Mouse (Mus musculus) lung, postnatal 0 days (tissue): ENCODE data around the gene Rhod. TPM values are rescaled to one million over a fixed set of nuclear protein-coding genes. Genes with fewer than 3 reads are reported as not detected.

Experiments
- ATAC-seq: fragments of 200-750 bp; cut with Nextera tagmentation; 2 replicates; pipeline ENCODE4 v1.8.0; 2017; ENCODE audit warnings: moderate library complexity
- DNase-seq: peaks from one replicate; pipeline ENCODE4 v3.0.0-alpha.2; 2016; ENCODE audit warnings: low spot score
- H3K27ac ChIP-seq: fragments of 300-500 bp; sonication (generic); 2 replicates; pipeline ENCODE4 v1.5.1; 2014; ENCODE audit warnings: antibody characterized with exemption, mild to moderate bottlenecking, low read length, mixed read lengths
- H3K27me3 ChIP-seq: fragments of 300-500 bp; sonication (generic); replicated peaks from 2 replicates; pipeline ENCODE4 v1.6.1; 2014; ENCODE audit warnings: low read length, mixed read lengths; ENCODE audit not compliant: insufficient read depth
- H3K36me3 ChIP-seq: fragments of 300-500 bp; sonication (generic); 2 replicates; pipeline ENCODE4 v1.6.1; 2014; ENCODE audit warnings: low read length, mixed read lengths; ENCODE audit not compliant: insufficient read depth
- H3K4me1 ChIP-seq: fragments of 300-500 bp; sonication (generic); 2 replicates; pipeline ENCODE4 v1.6.1; 2014; ENCODE audit warnings: antibody characterized with exemption, low read depth, low read length, mixed read lengths; ENCODE audit not compliant: insufficient read depth
- H3K4me2 ChIP-seq: fragments of 300-500 bp; sonication (generic); replicated peaks from 2 replicates; pipeline ENCODE4 v1.6.1; 2014; ENCODE audit warnings: low read depth, mild to moderate bottlenecking, low read length, moderate library complexity, mixed read lengths
- H3K4me3 ChIP-seq: fragments of 300-500 bp; sonication (generic); 2 replicates; pipeline ENCODE4 v1.5.1; 2014; ENCODE audit warnings: low read depth, low read length
- H3K9ac ChIP-seq: fragments of 300-500 bp; sonication (generic); replicated peaks from 2 replicates; pipeline ENCODE4 v1.6.1; 2014; ENCODE audit warnings: low read depth, mild to moderate bottlenecking
- H3K9me3 ChIP-seq: fragments of 300-500 bp; sonication (generic); 2 replicates; pipeline ENCODE4 v1.6.1; 2016; ENCODE audit warnings: low read length, mixed read lengths
- CTCF ChIP-seq: IDR thresholded peaks from 2 replicates; pipeline ENCODE4 v1.5.1; 2016; ENCODE audit warnings: antibody characterized with exemption, mild to moderate bottlenecking
- EP300 ChIP-seq: IDR thresholded peaks from 2 replicates; pipeline ENCODE4 v1.6.1; 2016; ENCODE audit warnings: antibody characterized with exemption, mild to moderate bottlenecking, control low read depth
- WGBS: fragments of 180-500 bp; shearing (Covaris S2); extraction: QIAGEN DNeasy Blood & Tissue Kit; methylation state at CpG from one replicate; pipeline ENCODE4 v1.1.7; 2014; 5-methylcytosine and 5-hydroxymethylcytosine counted together
- polyA plus RNA-seq: library from polyadenylated mRNA; unstranded; fragments of >200 nt; fragmentation: Nextera tagmentation; extraction: Ambion mirVana; gene quantifications from 2 replicates; pipeline ENCODE4 v1.2.1, GENCODE M21; 2015

Rhod gene
- polyA plus RNA-seq, 1 experiment from 2014 or later = 25.0 TPM

DNA sequence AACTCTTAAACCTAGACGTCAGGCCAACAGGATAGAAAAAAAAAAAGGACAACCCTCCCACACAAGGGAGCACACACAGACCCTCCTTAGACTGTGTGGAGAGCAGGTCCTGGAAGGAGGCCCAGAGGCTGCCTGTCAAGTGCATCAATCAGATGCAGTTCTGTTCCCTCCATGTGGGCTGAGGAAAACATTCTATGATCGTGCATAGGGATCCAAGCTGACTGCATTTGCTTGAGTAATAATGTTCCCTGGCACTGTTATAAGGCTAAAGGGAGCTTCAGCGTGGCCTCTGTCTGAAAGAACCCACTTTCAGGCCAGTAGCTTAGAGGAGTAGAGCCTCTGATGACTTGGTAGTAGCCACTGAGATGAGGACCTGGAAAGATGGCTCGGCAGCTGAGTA is 13.3 kb upstream of the Rhod start:
- Histone ChIP-seq H3K27ac (no peak overlapping the region), H3K27me3 (no peaks in the 10 kb centered on the region), H3K4me1 (no peaks in the 10 kb centered on the region), H3K9ac (no peak overlapping the region), H3K9me3 (no peaks in the 10 kb centered on the region), H3K4me3 (no peak overlapping the region), H3K4me2 (no peak overlapping the region), H3K36me3 (no peaks in the 10 kb centered on the region)
- TF ChIP-seq CTCF = no peak
- no peak for TF ChIP-seq EP300
- DNase-seq (no peak), ATAC-seq (no peak)
- 35% methylated on average over 4 of the region's 4 CpGs for WGBS

DNA sequence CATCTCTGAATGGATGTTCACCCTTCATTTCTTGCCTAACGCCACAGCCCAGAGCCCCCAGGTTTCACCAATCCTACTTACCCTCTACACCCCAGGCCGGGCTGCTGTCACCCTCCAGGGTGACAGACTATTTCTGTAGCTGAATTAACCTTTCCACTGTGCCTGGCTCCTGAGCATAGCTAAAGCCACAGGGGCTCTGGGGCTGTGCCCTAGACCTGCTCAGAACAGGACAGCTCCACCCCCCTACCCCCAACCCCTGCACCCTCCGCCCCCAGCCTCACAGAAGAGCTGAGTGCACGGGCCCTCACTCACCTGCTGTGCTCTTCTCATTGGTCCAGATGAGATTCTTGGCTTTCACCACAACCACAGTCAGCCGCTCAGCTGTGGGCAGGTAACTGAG is 12.7 kb upstream of the Rhod start:
- no peaks in the 10 kb centered on the region for H3K36me3 ChIP-seq
- ATAC-seq = no peak
- no peak overlapping the region for H3K9ac ChIP-seq
- TF ChIP-seq CTCF = no peak
- TF ChIP-seq EP300 = no peak
- no peaks in the 10 kb centered on the region for H3K27me3 ChIP-seq
- H3K4me2 ChIP-seq = no peak overlapping the region
- H3K4me1 ChIP-seq = no peaks in the 10 kb centered on the region
- H3K27ac ChIP-seq = no peak overlapping the region
- no peak overlapping the region for H3K4me3 ChIP-seq
- 48% methylated on average over 4 of the region's 5 CpGs for WGBS
- H3K9me3 ChIP-seq = no peaks in the 10 kb centered on the region
- DNase-seq = no peak

DNA sequence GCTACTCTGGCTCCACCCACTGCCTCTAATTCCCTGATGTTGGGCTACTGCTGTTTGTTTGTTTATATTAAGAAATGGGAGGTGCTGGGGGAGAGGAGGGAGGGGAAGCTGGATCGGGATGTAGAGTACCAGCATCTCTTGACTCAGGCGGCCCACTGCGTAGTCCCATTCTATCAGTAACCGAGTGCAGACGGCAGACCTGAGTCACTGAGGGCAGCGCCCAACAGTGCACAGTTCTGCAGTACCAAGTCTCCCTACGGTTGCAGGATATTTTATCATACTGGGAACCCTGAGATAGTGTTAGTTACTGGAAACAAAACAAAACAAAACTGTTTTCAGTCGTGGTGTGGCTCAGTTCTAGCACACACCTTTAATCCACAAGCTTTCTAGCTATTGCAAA is 11.9 kb upstream of the Rhod start:
- TF ChIP-seq EP300 (no peak), CTCF (no peak)
- 50% methylated on average over 8 of the region's 8 CpGs for WGBS
- ATAC-seq = no peak
- no peak overlapping the region for H3K9ac ChIP-seq
- DNase-seq = no peak
- H3K27ac ChIP-seq = no peak overlapping the region
- no peak overlapping the region for H3K4me3 ChIP-seq
- no peaks in the 10 kb centered on the region for H3K9me3 ChIP-seq
- no peaks in the 10 kb centered on the region for H3K4me1 ChIP-seq
- H3K4me2 ChIP-seq = no peak overlapping the region
- H3K36me3 ChIP-seq = no peaks in the 10 kb centered on the region
- H3K27me3 ChIP-seq = no peaks in the 10 kb centered on the region

DNA sequence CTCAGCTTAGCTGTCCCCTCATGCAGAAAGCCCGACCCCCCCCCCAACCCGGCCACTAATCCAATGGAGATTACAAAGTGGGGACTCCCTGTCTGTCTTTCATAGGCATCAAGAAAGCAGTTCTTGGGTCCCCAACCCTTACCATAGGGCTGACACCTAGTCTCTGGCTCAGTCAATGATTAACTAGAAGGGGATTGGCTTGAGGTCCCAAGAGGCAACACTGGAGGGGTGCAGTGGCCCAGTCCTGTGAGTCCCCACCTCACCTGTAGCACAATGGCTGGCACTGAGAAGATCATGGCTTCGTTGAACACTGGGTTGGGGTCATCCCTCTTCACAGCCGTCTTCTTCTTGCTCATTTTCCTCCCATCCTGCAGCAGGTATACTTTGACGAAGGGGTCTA is 11.4 kb upstream of the Rhod start:
- no peak for DNase-seq
- no peak overlapping the region for H3K4me3 ChIP-seq
- H3K9ac ChIP-seq = no peak overlapping the region
- no peaks in the 10 kb centered on the region for H3K36me3 ChIP-seq
- no peaks in the 10 kb centered on the region for H3K27me3 ChIP-seq
- TF ChIP-seq EP300 (no peak), CTCF (no peak)
- no peak for ATAC-seq
- H3K4me2 ChIP-seq = no peak overlapping the region
- WGBS = 53% methylated on average over 5 of the region's 5 CpGs
- no peak overlapping the region for H3K27ac ChIP-seq
- H3K4me1 ChIP-seq = no peaks in the 10 kb centered on the region
- no peaks in the 10 kb centered on the region for H3K9me3 ChIP-seq

DNA sequence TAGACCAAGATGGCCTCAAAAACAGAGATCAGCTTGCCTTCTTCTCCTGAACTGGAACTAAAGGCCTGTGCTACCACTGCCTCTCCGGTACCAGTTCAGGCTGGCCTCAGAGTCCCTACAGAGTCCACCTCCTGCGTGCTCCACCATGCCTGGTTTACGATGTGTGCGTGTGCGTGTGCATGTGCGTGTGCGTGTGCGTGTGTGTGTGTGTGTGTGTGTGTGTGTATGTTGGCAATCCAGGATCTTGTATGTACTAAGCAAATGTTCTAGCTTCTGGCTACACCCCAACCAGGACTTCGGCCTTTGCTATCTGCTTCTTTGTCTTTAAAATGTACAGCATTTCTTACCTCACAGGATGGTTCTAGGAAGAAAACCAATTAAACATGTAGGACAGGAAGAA is 10.0 kb upstream of the Rhod start:
- WGBS = 98% methylated on average over 9 of the region's 9 CpGs
- Histone ChIP-seq H3K36me3 (no peaks in the 10 kb centered on the region), H3K27ac (no peak overlapping the region), H3K9me3 (no peaks in the 10 kb centered on the region), H3K9ac (no peak overlapping the region), H3K27me3 (no peaks in the 10 kb centered on the region), H3K4me1 (no peaks in the 10 kb centered on the region), H3K4me3 (no peak overlapping the region), H3K4me2 (no peak overlapping the region)
- no peak for TF ChIP-seq EP300
- no peak for TF ChIP-seq CTCF
- DNase-seq = no peak
- no peak for ATAC-seq

DNA sequence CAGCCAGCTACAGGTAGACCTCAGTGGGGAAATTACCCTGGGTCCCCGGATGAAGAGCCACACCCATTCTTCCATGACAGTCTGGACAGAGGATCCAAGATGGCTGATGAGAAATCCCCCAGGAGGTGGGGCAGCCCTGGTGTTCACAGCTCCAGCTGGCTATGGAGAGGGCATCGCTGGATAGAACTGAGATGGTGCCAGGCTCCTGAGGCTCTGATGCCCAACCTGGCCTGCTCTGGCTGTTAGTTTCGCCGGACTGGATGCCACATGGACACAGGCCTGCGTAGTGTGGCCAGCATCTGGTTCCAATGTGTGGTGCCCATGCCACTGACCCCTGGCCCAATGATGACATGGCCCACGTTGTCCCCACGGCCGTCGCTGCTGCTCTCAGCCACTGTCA is 8.2 kb upstream of the Rhod start:
- WGBS = 86% methylated on average over 9 of the region's 9 CpGs
- no peak for TF ChIP-seq EP300
- no peak for TF ChIP-seq CTCF
- no peak for ATAC-seq
- no peaks in the 10 kb centered on the region for H3K4me1 ChIP-seq
- H3K36me3 ChIP-seq = no peaks in the 10 kb centered on the region
- no peak overlapping the region for H3K27ac ChIP-seq
- no peak overlapping the region for H3K4me3 ChIP-seq
- no peaks in the 10 kb centered on the region for H3K9me3 ChIP-seq
- no peak overlapping the region for H3K9ac ChIP-seq
- H3K4me2 ChIP-seq = no peak overlapping the region
- DNase-seq = no peak
- no peaks in the 10 kb centered on the region for H3K27me3 ChIP-seq
